Comparison of ENCODE assay signal across 8 mouse cellular contexts in the genomic region with DNA sequence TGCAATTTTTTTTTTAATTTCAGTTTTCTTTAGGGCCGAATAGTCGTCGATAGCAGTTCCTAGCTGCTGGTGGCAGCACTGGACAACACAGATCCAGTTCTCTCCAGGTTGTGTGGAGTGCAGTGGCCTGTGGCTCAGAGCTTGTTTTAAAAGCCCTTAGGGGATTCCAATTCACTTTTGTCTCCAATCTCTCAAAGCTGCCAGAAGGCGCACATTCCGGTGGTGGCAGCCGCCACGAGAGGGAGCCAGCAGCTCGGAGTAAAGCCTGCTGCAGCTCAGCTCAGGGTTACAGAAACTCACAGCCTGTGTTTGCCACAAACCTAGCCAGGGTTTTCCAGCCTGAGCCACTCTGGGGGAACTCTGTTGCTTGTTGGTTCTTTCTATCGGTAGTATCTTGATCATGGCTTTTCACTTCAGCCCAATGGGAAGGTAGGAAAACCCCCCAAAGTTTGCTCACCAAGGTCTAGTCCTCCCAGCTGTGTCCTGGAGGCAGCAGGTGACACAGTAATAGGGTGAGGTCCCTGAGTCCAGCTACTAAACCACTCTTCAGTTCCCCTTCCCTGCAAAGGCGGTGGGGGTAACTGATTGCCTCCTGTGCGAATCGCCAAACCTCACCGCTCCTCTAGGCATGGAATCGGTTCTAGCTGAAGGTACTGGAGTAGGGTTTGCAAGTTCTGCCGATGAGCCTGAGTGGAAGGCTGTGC. TPM values are rescaled to one million over a fixed set of nuclear protein-coding genes. Genes with fewer than 3 reads are reported as not detected.
DNase-seq lines count a peak whose midpoint lies in the region; ATAC-seq and TF ChIP-seq lines count a peak whose summit lies in the region.

No protein-coding gene starts in this region.

- no peak for TF ChIP-seq EP300 in lung, postnatal 0 days (IDR thresholded peaks at IDR 0.05)

- no peaks in the 10 kb centered on the region for H3K36me3 ChIP-seq in hindbrain, embryonic 10.5 days
- no peaks in the 10 kb centered on the region for H3K36me3 ChIP-seq in lung, postnatal 0 days (ENCODE audit: insufficient read depth, low read length)

- H3K27me3 ChIP-seq in hindbrain, embryonic 10.5 days (ENCODE audit: insufficient read depth, poor library complexity, severe bottlenecking): no peaks in the 10 kb centered on the region
- no peaks in the 10 kb centered on the region for H3K27me3 ChIP-seq in lung, postnatal 0 days (replicated peaks; ENCODE audit: insufficient read depth, low read length)

- peaks cover 15% of the 10 kb centered on the region for H3K4me1 ChIP-seq in hindbrain, embryonic 10.5 days (replicated peaks)
- H3K4me1 ChIP-seq in lung, postnatal 0 days (ENCODE audit: insufficient read depth, low read depth, low read length): no peaks in the 10 kb centered on the region

- peaks cover under 1% of the 10 kb centered on the region; the same call in 1 of the 2 replicates for H3K9me3 ChIP-seq in hindbrain, embryonic 10.5 days
- no peaks in the 10 kb centered on the region for H3K9me3 ChIP-seq in lung, postnatal 0 days (ENCODE audit: low read length)

- H3K4me3 ChIP-seq in hindbrain, embryonic 10.5 days: no peak overlapping the region
- no peak overlapping the region for H3K4me3 ChIP-seq in lung, postnatal 0 days (ENCODE audit: low read depth, low read length)

- DNase-seq in 416B (ENCODE audit: low read depth): peak; percentile 34
- peak; percentile 73 for DNase-seq in WW6 (ENCODE audit: low read depth, low spot score)
- peak; percentile 87 for DNase-seq in embryo, embryonic 10.5 days (ENCODE audit: low spot score)
- DNase-seq in hindbrain, embryonic 10.5 days (ENCODE audit: low spot score): peak; percentile 87
- peak; percentile 47 to 75 for DNase-seq in layer of hippocampus, adult 8-10 months (ENCODE audit: low spot score in 2 of 2)
- peak; percentile 87 for DNase-seq in lung, postnatal 0 days (ENCODE audit: low spot score)
- DNase-seq in right cerebral cortex, postnatal 36 days (ENCODE audit: low spot score in 2 of 2): peak; percentile 53 to 61
- no peak for DNase-seq in spleen, adult 12 weeks (ENCODE audit: low spot score)

- peak; percentile 87 for ATAC-seq in lung, postnatal 0 days

- WGBS in hindbrain, embryonic 10.5 days: 36% methylated on average over 15 of the region's 15 CpGs
- WGBS in lung, postnatal 0 days: 35% methylated on average over 15 of the region's 15 CpGs

- H3K4me2 ChIP-seq in lung, postnatal 0 days (replicated peaks; ENCODE audit: low read depth, low read length): no peak overlapping the region

- no peak overlapping the region for H3K9ac ChIP-seq in lung, postnatal 0 days (replicated peaks; ENCODE audit: low read depth)

- peak; percentile 83 for TF ChIP-seq CTCF in lung, postnatal 0 days (IDR thresholded peaks at IDR 0.05)

- H3K27ac ChIP-seq in hindbrain, embryonic 10.5 days: no peak overlapping the region
- no peak overlapping the region for H3K27ac ChIP-seq in lung, postnatal 0 days (ENCODE audit: low read length)

RNA-seq across cellular contexts. Expression of gene Cldn18, which starts 13.0 kb away (rescaled TPM):
- polyA plus RNA-seq in hindbrain, embryonic 10.5 days (2016; fragmentation: Nextera tagmentation; extraction: Ambion mirVana): not detected in 2 replicates
- not detected for total RNA-seq in layer of hippocampus, adult 8-10 months (2022)
- polyA plus RNA-seq in lung, postnatal 0 days (2015; fragmentation: Nextera tagmentation; extraction: Ambion mirVana): 963 and 1,066 TPM in 2 replicates

Comparison
In these comparisons a context has a peak if more than half of its experiments do, and no peak if none do; other contexts are left out.
1. RNA of gene Cldn18, which starts 13.0 kb away (polyA plus RNA-seq): 963 to 1,066 TPM in lung, postnatal 0 days; not detected in hindbrain, embryonic 10.5 days; every median in the first group is over 100 times any median in the second.